Mouse (Mus musculus) R1 (cell line): ENCODE data around the gene Il18.

Source experiments
- DNase-seq: peaks from one replicate; pipeline ENCODE4 v3.0.0-alpha.2; 2018; ENCODE audit warnings: low read depth, low spot score

Gene Il18

DNA sequence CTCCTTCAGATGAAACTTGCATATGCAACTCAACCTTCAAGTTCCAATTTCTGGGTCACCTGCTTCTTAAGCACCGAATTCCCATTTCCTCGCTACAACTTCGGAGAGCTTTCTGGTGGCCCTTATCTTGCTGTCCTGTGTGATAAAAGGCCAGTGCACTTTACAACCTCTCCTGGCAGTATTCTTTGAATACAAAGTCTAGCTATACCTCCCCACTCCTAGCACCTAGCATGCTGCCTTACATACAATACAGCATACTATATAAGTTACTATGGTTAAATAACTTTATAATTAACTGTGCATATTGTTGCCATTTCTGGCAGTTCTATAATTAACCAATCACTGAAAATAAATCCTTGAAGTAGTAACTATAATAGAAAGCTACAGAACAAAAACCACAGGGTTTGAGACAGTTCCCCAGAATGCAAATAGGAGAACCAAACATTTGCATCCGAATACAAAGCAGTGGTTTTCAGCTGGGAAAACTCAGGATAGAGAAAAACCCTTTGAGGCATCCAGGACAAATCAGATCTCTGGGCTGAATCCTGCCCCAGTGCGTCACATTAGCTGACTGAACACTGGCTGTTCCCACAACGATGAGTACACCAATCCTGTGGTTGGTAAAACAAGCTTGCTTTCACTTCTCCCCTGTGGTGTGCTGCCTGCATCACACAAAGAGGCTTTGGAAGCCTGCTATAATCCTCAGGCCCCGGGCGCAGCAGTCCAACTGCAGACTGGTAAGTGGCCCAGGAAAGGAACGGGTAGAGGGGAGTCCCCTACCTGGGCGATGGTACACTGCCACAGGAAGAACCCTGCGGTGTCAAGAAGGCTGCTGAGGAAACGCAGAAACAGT is at the start of gene Il18:
TSS of gene Il18 (plus strand) at position 587 of the 853 bp plus-strand sequence.
- peak; percentile 82 for DNase-seq

- DNase-seq = no peak
Measured at GRCm38 (mm10) chr9:50505405-50505804, 49.2 kb upstream of the Il18 start.

DNA sequence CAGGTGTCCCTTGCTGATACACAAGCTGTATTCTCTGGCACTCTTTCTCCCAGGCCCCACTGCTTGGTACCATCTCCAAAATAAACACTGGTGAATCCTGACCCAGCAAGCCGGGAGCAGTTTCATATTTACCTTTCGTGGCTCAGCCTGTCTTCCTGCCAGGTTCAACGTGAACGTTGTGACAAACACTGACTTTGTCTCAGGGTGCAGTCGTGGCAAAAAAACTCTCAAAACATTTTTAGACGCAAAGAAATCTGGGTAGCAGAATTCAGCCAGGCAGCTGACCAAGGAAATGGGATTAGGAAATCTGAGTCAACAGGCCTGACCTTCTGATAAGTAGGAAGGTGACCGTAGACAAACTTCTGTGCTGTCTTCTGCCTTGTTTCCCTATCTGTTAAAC is 47.1 kb upstream of the Il18 start:
- DNase-seq = no peak

DNA sequence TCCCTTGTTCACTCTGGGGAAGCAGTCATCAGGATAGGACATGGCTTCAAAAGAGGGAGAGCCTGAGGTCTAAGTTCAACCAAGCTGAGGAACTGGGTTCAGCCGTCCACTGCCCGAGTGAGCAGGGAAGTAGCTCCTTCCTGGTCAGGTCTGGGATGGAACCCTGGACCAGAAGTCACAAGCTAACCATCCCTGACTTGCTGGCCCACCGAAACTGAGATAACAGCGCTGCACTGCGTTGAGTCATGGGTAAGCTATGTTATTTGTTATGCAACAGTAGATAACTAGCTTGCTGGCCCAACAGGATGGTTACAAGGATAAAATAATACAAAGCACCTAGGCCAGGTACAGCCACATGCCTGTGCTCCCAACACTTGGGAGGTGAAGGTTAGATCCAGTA is 39.2 kb upstream of the Il18 start:
- DNase-seq = no peak

- DNase-seq = peak; percentile 84
Measured at GRCm38 (mm10) chr9:50518781-50519180, 35.8 kb upstream of the Il18 start.

GRCm38 (mm10) chr9:50520748-50521147 is 33.9 kb upstream of the Il18 start:
- no peak for DNase-seq

DNA sequence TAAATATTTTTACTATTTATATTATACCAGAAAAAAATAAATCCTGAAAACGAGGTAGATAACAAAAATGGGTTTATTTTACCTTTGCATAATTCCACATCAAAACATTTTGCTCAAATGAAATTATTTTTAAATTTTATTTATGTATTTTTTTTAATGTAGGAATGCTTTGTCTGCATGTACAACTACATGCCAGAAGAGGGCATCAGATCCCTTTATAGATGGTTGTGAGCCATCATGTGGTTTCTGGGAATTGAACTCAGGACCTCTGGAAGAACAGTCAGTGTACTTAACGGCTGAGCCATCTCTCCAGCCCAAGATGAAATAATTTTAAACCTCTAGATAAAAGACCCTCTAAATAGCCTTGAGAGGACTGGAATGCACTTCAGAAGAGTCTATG is 33.1 kb upstream of the Il18 start:
- no peak for DNase-seq

GRCm38 (mm10) chr9:50522574-50522973 is 32.1 kb upstream of the Il18 start:
- DNase-seq = no peak

GRCm38 (mm10) chr9:50524936-50525335 is 29.7 kb upstream of the Il18 start:
- DNase-seq = no peak

GRCm38 (mm10) chr9:50525585-50525984 is 29.0 kb upstream of the Il18 start:
- no peak for DNase-seq

- DNase-seq = no peak
Measured at GRCm38 (mm10) chr9:50527860-50528259, 26.8 kb upstream of the Il18 start.

DNA sequence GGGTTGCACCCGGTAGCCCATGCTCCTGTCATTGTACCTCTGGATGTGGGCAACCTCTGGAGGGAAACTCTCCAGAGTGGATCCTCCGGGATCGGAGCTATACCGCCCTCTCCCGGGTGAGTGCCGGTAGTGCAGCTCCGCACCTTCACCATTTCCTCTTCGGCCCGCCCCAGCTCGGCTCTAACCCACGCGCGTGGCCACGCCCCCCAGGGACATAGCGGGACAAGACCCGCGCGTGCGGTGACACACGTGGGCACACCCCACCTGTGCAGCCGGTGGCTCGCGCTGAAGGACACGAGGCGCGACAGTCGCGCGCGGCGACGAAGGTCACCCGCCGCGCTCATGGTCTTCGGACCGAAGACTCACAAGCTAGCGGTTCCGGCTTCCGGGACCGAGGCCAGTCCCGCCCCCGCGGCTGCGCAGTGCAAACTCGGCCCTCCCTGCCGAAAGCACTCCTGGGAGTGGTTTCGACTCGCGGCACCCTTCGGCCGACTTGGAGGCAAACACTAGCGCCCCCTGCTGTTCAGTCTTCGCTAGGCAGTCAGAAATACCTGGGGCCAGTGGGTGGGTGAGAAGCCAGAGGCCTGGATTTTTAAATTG is 26.2 kb upstream of the Il18 start, which contains the start of gene Pts:
TSS of gene Pts (minus strand) at position 432 of the 600 bp plus-strand sequence.
- DNase-seq = peak; percentile 96

DNA sequence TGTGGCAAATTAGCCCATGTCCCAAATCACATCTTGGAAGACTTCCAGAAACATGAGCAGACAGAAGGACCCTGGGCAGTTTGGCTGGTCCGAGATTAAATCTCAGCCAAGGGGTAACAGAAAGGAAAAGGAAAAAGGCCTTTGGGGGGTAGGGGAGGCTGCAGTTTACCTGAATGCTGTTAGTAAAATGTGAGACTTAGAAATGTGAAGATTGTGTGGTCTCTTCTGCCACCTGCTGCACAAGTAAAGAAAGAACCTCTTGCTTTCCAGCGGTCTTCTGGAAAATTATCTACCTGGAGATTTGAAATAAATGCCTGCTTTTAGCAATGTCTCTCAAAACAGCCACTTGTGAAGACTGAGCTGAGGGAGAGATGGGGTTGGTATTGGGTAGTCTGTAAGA is 23.7 kb upstream of the Il18 start:
- DNase-seq = peak; percentile 40

GRCm38 (mm10) chr9:50533328-50533727 is 21.3 kb upstream of the Il18 start:
- peak; percentile 12 for DNase-seq

- DNase-seq = peak; percentile 34
Measured at GRCm38 (mm10) chr9:50533791-50534190, 20.8 kb upstream of the Il18 start.

DNA sequence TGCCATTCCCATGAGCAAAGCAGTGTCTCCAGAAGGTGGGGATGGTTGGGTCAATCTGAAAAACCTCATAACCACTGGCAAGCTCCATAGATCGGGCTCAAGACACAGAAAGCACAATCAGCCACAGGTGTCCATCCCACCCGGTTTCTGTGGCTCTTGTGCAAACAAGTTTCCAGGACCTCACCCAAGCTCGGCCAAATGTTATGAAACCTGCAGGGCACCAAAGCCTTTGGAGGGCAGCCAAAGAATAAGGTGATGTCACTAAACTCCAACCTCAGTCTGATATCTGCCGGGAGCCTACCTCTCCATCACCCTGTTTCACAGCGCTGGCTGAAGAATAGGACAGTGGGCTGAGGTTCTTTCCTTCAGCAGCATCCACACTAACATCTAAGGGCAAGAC is 18.7 kb upstream of the Il18 start:
- no peak for DNase-seq

GRCm38 (mm10) chr9:50536603-50537135 is 18.0 kb upstream of the Il18 start:
- no peak for DNase-seq

GRCm38 (mm10) chr9:50537295-50537694 is 17.3 kb upstream of the Il18 start:
- no peak for DNase-seq

DNA sequence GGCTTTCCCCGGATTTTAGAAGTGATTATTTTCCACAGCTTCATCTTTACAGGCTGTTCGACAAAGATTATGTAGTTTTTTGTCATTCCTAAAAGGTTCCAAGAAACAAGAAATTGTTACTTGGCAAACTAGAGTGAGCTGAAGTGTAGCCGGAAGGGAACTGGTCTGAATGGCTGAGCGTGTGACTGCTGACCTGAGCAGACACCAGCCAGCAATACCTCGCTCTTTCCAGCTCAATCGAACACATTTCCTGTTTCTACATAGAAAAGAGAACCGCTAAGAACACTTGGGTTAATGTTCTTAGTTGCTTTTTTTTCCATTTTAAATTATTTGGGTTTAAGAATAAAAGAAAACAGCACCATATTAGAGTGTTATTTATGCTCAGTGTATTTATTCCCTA is 14.5 kb upstream of the Il18 start:
- no peak for DNase-seq

DNA sequence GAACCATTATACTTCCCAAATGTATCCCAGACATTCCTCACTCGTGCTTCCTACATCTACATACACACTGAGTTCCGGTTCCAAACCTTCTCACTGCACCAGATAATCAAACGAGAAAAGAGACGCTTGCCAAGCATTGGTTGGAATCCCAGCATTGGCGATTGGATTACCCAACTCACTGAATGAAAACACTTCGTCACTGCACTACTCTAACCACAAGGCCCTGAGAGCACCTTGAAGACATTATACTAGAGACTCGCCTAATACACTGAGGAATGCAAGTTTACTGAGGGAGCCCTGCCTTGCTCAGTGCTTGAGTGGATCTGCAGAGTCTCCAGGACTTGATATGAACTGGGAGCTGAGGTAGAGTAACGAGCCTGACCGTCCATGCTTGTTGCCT is 12.2 kb upstream of the Il18 start:
- DNase-seq = no peak

DNA sequence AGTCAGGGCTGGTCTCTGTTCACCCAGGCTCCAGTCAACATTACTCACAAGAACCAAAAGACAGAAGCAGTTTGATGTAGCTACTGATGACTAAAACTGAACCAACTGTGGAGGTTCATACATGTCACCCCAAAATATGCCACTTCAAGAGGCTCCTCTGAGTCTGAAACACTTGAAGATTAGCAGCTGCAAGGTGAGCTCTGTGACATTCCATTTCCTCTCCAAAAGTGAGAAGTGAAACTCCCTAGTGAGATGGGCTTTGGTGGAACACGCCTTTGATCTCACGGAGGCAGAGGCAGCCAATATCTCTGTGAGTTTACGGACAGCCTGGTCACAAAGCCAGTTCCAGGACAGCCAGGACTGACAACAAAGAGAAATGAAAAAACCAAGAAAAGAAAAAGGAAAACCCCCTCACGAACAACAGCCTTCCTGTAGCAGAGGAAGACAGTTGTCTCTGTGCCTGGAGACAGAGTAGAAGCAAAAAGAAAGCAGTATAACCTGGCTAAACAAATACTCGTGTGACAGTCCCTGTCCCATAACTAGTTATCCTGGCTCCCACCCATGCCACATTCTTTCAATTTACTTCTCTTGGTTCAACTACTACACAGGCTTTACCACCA is 6.7 kb upstream of the Il18 start:
- DNase-seq = no peak

GRCm38 (mm10) chr9:50548936-50549335 is 5.7 kb upstream of the Il18 start:
- no peak for DNase-seq
